Mouse (Mus musculus): ENCODE measurements around the gene Camk2n2.

DNA sequence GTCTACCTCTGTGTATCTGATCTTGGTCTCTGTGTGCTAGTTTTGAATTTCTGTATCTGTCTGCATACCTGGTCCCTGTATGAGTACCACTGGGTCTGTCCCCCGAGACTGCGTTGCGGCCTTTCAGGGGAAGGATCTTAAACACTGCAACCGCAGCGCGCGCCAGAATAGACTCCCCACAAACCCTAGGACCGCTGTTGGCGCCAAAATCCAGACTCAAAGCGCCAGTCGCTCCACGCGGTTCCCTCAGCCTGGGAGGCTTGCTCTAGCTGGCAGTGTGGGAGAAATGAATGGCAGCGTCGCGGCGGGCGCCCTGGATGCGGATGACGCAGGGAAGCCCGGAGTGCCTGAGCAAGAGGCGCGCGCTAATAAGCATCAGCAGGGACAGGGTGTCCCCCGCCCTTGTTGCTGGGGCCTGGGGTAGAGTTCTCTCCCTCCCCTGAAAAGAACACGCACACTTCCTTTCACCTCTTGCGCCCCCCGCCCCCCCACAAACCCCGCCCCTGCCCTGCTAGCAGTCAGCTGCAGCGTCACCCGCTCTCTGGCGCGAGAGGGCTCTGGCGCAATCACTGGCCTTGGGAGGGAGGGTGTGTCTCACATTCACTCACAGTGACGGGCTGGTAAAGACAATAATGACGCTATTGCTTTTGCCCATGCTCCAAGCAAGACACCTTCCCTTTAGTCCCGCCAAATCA is 1.1 kb upstream of the Camk2n2 start:
- TF ChIP-seq GATA1 (IDR thresholded peaks at IDR 0.05; ENCODE audit: borderline replicate concordance, low read length) (no peak), FLI1 (IDR thresholded peaks at IDR 0.05; ENCODE audit: low read length) (no peak)
